Mouse (Mus musculus): Measurements from ENCODE around the gene 4921517D22Rik.
A peak's percentile ranks its signal among the peaks of the same experiment; 100 is the strongest.
"Not testable (repeated sequence)": the region's sequence is repeated elsewhere in the genome, so short reads cannot be mapped to it uniquely, and the experiment has no call there.

The 4921517D22Rik gene

DNA sequence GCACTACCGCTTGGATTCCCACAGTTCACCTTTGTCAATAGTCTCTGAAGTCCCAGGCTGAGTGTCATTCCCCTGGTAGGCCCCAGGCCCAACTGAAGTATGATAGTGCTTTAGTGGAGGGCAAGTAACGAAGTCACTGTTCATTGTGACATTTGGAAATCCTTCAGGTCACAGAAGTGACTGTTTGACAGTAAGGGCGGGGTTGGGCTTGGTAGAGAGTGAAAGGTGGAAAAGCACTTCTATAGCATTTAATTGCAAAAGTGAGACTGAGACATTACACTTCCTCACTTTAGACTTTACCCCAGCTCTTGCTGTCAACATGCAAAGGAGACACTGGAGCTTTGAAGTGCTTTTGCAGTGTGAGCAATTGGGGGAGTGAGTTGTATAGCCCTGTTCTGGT, at the start of gene 4921517D22Rik:
Gene 4921517D22Rik, minus strand, starts transcription at position 101 of the 400 bp plus-strand sequence.
- no peak for DNase-seq

DNA sequence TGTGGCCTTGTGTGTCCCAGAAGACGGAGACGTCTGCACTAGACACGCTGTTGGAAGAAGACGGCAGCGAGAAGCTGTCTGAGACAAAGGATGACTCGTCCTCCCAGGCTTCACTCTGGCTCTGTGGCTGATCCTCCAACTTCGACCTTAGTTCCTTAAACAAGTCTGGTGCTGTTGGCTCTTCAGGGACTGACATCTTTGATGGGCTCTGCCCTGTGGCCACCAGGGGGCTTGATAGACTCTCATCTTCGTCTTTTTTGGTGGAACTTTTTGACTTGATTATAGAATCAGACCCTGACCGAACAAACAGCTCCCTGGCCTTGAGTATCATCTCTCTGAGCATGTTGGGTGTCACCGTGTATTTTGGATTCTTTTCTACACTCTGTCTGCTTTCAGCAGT, 47.8 kb upstream of the 4921517D22Rik start:
- peak; percentile 63 for DNase-seq

DNA sequence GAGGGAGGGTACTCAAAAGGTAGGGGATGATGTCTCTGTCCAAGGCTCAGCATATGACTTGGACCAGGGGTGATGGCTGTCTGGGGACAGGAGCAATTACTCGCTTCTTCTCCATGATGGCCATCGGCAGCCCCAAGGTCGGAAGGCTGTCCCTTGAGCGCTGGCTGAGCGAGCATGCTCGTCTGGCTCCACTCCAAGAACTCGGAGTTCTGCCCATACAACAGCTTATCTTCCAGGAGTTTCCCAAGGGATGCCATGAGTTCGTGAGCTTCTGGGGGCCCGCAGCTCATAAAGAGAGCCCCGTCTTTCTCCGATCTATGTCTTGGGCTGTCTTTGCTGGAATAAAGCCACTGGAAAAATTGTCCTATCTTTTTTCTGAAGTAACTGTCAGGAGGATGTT, 47.2 kb upstream of the 4921517D22Rik start:
- DNase-seq = peak; percentile 41

DNA sequence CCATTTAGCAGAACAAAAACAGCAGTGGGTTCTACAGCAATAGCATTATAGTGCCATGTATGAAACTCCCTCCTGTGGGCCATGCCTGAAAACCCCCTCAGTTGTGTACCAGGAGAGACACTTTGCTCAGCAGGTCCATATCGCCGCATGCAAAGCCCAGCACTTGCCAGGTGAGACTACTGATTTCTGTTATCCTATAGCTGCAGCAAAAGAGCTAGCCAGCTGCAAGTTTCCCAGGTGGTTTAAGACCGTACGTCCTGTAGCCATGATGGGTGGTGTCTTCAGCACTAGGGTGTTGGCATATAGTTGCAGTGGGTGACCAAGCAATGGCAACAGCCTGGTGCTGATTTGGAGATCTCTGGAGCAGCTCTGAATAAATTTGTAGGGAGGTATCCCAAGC, 45.5 kb upstream of the 4921517D22Rik start:
- no peak for DNase-seq

DNA sequence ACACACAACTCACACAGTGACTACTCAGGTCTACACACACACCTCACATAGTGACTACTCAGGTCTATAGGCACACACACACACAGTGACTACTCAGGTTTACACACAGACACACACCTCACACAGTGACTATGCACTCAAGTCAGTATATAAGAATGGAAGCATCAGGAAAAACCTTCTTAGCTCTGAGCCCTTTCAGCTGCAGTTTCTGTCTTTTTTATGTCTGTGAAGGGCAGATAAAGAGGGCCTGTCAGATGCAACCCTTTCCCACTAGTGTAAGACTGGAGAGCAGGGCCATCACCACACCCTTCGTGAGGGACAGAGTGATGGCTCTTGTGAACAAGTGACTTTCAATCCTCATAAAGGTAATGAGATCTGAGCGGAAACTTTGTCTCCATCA, 44.5 kb upstream of the 4921517D22Rik start:
- DNase-seq = no peak

GRCm38 (mm10) chr13:59735190-59735589, 41.3 kb upstream of the 4921517D22Rik start:
- DNase-seq = peak; percentile 29

DNA sequence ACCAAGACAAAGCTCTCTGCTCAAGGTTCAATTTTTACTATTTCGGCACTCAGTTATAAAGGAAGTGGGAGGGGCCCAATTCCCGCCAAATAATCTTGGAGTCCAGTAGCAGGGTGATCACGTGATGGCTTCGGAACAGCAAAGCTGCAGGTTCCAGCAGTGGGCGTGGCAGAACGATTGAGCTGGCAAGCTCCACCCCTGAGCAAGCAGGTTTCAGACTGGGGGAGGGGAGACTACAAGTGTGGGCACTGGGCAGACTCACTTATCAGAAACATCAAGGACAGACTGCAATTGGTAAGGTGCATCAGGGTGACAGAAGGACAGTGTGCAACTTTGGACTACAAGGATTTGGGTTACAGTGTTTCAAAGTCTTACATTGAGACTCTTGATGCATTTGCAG, 40.4 kb upstream of the 4921517D22Rik start:
- DNase-seq = not testable (repeated sequence)

- DNase-seq = no peak
Measured at GRCm38 (mm10) chr13:59733936-59734335, 40.0 kb upstream of the 4921517D22Rik start.

GRCm38 (mm10) chr13:59731652-59732051, 37.7 kb upstream of the 4921517D22Rik start, which contains the start of gene Spata31d1d:
TSS of gene Spata31d1d (minus strand) at chr13:59731752.
- DNase-seq = no peak

- peak; percentile 92 for DNase-seq
Measured at GRCm38 (mm10) chr13:59728378-59729093, 34.6 kb upstream of the 4921517D22Rik start.

DNA sequence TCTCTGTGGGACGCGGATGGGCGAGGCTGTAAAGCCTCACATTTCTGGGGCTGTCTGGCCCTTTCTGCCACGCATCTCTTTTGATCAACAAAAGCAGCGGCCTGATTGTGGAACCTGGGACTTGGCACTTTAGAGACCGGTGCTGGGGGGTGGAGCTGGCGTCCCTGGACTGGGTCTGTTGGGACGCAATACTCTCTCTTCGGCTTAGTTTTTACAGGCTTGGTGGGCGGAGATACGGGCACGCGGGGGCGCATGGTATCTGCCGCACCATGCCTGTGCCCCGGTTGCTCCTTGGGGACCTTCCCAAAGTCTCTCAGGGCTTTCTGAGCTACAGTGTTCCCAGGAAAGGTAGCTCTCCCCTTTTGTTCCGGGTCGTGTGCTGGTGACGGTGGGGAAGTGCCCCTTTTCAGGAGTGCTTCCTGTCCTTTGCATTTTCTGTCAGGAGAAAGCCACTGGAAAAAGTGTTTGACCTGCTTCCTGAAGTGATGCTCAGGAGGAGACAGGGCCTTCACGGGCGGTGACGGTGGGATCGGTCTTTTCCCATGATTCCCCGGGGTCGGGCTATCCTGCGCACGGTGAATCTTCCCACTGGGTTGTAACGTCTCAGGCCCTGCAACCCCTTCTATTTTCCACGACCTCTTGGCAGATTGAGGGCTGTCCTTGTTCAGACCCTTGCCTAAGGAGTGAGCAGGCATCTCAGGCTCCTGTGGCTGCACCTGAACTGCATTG, 32.4 kb upstream of the 4921517D22Rik start:
- no peak for DNase-seq

DNA sequence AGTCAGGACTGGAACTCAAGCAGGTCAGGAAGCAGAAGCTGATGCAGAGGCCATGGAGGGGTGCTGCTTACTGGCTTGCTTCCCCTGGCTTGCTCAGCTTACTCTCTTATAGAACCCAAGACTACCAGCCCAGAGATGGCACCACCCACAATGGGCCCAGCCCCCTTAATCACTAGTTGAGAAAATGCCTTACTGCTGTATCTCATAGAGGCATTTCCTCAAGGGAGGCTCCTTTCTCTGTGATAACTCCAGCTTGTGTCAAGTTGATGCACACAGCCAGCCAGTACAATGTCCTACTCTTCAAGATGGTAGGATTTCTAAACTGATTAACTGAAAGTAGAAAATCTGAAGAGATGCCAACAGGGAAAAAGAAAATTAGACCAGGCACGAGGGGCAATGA, 28.2 kb upstream of the 4921517D22Rik start:
- not testable (repeated sequence) for DNase-seq

DNA sequence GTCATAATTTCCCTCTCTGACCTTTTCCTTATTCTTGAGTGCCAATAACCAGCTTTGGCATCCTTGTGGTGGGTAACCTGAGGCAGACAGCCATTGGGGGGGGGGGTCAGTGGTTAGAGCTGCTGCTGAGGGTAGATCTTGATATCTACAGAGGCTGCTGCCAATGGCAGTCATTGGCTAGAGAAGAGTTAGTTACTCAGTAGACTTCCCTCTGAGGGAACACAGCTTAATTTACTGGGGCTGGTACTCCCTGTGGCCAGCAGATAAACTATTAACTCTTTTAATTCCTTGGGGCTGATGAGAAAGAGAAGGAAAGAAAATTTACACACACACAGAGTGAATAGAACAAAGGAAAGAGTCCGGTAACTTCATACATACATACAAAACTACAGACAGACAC, 25.6 kb upstream of the 4921517D22Rik start:
- no peak for DNase-seq

GRCm38 (mm10) chr13:59718857-59719440, 25.0 kb upstream of the 4921517D22Rik start:
- peak; percentile 61 for DNase-seq

GRCm38 (mm10) chr13:59713710-59714109, 19.8 kb upstream of the 4921517D22Rik start:
- DNase-seq = no peak

GRCm38 (mm10) chr13:59711984-59712383, 18.1 kb upstream of the 4921517D22Rik start, which contains the start of gene Spata31d1b:
TSS of gene Spata31d1b (plus strand) at chr13:59712284.
- DNase-seq = not testable (repeated sequence)

- DNase-seq = no peak
Measured at GRCm38 (mm10) chr13:59710230-59710629, 16.3 kb upstream of the 4921517D22Rik start, which contains the start of gene Spata31d1a. TSS of gene Spata31d1a (minus strand) at chr13:59710330.

DNA sequence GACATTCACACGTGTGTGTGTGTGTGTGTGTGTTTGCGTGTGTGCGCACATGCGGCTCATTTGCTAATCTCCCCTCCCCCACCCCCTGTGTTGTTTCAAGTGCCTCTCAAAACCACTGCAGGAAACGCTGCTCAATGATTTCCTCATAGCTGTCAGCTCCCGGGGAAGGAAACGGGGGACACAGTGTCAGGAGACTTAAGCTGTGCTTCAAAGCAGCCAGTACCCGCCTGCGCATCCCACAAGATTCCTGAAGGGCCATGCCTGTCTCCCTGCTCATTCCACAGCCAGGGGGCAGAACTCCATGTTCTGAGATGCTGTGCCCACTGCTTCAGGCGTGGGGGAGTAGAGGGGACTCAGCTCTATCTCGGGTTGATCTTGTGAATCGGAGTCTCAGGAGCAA, 10.7 kb upstream of the 4921517D22Rik start:
- DNase-seq = peak; percentile 65

GRCm38 (mm10) chr13:59703514-59703913, 9.6 kb upstream of the 4921517D22Rik start:
- no peak for DNase-seq

DNA sequence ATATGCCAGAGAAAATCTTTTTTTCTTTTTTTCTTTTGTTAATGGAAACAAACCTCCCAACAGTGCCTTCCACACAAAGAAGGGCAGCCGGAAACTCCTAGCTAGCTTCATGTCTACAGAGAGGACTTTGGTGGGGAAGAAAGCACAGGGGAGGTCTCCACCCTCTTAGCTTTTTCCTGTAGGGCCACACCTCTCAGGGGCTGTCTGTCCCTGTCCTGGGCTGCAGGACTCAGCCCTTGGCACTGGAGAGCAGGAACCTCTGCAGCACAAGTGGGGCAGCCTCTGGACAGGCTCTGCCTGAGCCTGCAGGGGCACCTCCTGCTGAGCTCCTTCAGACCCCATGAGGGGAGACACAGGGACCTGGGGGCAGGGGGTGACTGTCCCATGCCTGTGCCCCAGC, 6.2 kb upstream of the 4921517D22Rik start:
- not testable (repeated sequence) for DNase-seq

- DNase-seq = no peak
Measured at GRCm38 (mm10) chr13:59699131-59699530, 5.2 kb upstream of the 4921517D22Rik start.

DNA sequence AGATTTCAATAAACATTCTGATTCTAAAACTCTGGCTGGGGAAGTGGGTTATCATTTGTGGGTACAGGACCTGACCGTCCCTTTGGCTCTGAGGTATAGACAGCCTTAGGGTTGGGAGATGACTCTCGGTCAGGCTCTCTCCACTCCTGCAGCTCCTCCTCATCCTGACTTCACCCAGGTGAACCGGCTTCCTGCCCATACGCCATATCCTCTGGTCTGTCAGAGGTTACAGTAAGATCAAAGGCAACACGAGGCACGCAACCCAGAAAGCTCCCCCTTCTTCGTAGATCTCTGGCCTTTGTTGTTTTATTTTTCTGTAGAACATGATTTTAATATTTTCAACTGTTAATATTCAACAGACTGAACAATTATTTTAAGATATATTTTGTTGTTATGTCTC, 1.9 kb upstream of the 4921517D22Rik start:
- DNase-seq = no peak

GRCm38 (mm10) chr13:59691478-59691877, 2.4 kb downstream of the 4921517D22Rik start:
- DNase-seq = no peak

GRCm38 (mm10) chr13:59690576-59690975, 3.3 kb downstream of the 4921517D22Rik start:
- DNase-seq = no peak
